Mouse (Mus musculus) C2C12 (cell line): Measurements from ENCODE around the gene Chl1.

Source experiments
- CTCF ChIP-seq: IDR thresholded peaks from one replicate; pipeline ENCODE4 v1.5.1; 2011; ENCODE audit not compliant: control insufficient read depth, insufficient read depth, insufficient read length
- USF1 ChIP-seq: IDR thresholded peaks from one replicate; pipeline ENCODE4 v1.6.1; 2011; ENCODE audit warnings: low read depth, mild to moderate bottlenecking, control low read depth, moderate library complexity

DNA sequence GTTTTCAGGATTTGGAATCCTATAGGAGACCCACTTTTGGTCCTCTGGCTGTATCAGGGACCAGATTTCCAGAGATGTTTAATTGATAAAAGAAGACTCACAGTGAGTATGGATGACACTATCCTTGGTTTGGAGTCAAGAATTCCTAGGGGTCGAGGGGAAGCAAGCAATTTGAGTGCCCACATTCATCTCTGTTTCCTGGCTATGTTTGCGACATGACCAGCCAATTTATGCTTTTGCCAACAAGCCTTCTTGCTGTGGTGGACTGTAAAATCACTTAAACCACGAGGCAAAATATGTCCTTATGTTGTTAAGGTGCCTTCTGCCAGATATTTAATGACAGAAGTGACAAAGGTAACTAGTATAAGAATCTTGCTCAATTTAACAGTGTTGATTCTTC is 6.3 kb upstream of the Chl1 start:
- TF ChIP-seq CTCF (no peak), USF1 (no peak)
